Mouse (Mus musculus): ENCODE data around the gene Epb42. TPM values are rescaled to one million over a fixed set of nuclear protein-coding genes. Genes with fewer than 3 reads are reported as not detected.
"Not testable (repeated sequence)": the region's sequence is repeated elsewhere in the genome, so short reads cannot be mapped to it uniquely, and the experiment has no call there.

The Epb42 gene
- total and polyA plus RNA-seq, 2 experiments from 2014 or later: 0.06 TPM; not detected in 1

- Histone ChIP-seq H3K4me2 (ENCODE audit: low read depth) (no peak overlapping the region), H3K9me3 (ENCODE audit: low read length) (no peaks in the 10 kb centered on the region), H3K4me1 (ENCODE audit: insufficient read depth) (no peaks in the 10 kb centered on the region), H3K4me3 (ENCODE audit: low read depth, low read length) (no peak overlapping the region), H3K36me3 (ENCODE audit: insufficient read depth) (no peaks in the 10 kb centered on the region), H3K27me3 (ENCODE audit: insufficient read depth, low read length) (no peaks in the 10 kb centered on the region), H3K9ac (no peak overlapping the region), H3K27ac (ENCODE audit: low read depth, low read length) (no peak overlapping the region)
- TF ChIP-seq CTCF (IDR thresholded peaks at IDR 0.05; ENCODE audit: low read depth): no peak
- no peak for DNase-seq
- 88% methylated on average over 1 of the region's 1 CpGs for WGBS
- ATAC-seq: no peak
These were observed 2.5 kb upstream of the Epb42 start for GRCm38 (mm10) chr2:121039382-121039781.

DNA sequence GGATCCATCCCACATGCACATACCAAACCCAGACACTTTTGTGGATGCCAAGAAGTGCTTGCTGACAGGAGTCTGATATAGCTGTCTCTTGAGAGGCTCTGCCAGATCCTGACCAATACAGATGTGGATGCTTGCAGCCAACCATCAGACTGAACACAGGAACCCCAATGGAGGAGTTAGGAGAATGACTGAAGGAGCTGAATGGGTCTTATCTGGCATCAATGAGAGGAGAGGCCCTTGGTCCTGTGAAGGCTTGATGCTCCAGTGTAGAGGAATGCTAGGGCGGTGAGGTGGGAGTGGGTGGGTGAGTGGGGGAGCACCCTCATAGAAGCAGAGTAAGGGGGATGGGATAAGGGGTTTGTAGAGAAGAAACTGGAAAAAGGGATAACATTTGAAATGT is 2.0 kb upstream of the Epb42 start:
- not testable (repeated sequence) for H3K36me3 ChIP-seq (ENCODE audit: insufficient read depth); H3K9ac ChIP-seq; H3K4me2 ChIP-seq (ENCODE audit: low read depth); H3K9me3 ChIP-seq (ENCODE audit: low read length); ATAC-seq; H3K27ac ChIP-seq (ENCODE audit: low read depth, low read length); H3K27me3 ChIP-seq (ENCODE audit: insufficient read depth, low read length); H3K4me1 ChIP-seq (ENCODE audit: insufficient read depth); DNase-seq; H3K4me3 ChIP-seq (ENCODE audit: low read depth, low read length)
- WGBS: 100% methylated on average over 1 of the region's 1 CpGs

DNA sequence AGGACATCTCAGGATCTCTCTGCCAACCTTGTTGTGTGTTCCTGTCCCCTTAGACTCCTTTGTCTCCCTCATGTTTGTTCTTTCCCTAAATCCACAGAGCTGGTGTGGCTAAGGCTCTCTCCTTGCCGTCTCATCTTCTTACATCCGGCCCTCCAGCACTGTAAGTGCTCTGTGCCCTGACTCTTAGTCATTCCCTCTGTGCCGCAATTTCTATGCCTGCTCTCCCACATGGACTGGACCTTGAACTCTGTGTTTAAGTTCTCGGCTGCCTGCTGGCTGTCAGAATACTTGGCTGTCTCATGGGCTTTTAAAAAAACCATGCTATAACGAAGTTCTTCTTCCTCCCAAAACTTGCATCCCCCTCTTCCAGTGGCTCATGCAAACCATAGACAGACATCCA is 14.0 kb downstream of the Epb42 start:
- WGBS: 76% methylated on average over 5 of the region's 5 CpGs
- DNase-seq (no peak), ATAC-seq (no peak)
- no peak overlapping the region for H3K4me2 ChIP-seq (ENCODE audit: low read depth)
- H3K27me3 ChIP-seq (ENCODE audit: insufficient read depth, low read length): no peaks in the 10 kb centered on the region
- TF ChIP-seq CTCF (IDR thresholded peaks at IDR 0.05; ENCODE audit: low read depth): no peak
- peaks cover 1% of the 10 kb centered on the region; the same call in 1 of the 2 replicates for H3K36me3 ChIP-seq (ENCODE audit: insufficient read depth)
- H3K27ac ChIP-seq (ENCODE audit: low read depth, low read length): no peak overlapping the region
- no peaks in the 10 kb centered on the region for H3K9me3 ChIP-seq (ENCODE audit: low read length)
- H3K4me3 ChIP-seq (ENCODE audit: low read depth, low read length): no peak overlapping the region
- no peaks in the 10 kb centered on the region for H3K4me1 ChIP-seq (ENCODE audit: insufficient read depth)
- H3K9ac ChIP-seq: no peak overlapping the region

DNA sequence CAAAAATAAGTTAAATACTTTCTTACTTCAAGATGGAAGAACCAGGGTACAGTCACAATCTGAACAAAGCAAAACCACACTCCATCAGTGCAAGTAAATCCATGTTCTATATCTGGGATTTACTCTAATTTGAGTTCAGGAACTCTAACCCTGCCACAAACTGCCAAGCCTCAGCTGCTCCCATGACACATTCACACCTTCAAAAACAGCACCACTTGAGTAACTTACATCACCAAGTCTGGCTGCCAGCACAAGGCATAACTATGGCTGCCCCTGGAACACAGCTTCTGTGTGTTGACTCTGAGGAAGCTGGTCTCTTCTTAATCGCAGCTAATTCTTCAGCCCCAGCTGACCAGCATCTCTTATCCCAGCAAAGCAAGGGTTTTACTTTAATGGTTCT is 19.7 kb downstream of the Epb42 start:
- no peak for DNase-seq
- Histone ChIP-seq H3K9me3 (ENCODE audit: low read length) (no peaks in the 10 kb centered on the region), H3K27me3 (ENCODE audit: insufficient read depth, low read length) (no peaks in the 10 kb centered on the region), H3K4me3 (ENCODE audit: low read depth, low read length) (no peak overlapping the region), H3K36me3 (ENCODE audit: insufficient read depth) (peaks cover 38% of the 10 kb centered on the region), H3K4me2 (ENCODE audit: low read depth) (no peak overlapping the region), H3K9ac (no peak overlapping the region), H3K4me1 (ENCODE audit: insufficient read depth) (no peaks in the 10 kb centered on the region), H3K27ac (ENCODE audit: low read depth, low read length) (no peak overlapping the region)
- WGBS: 97% methylated on average over 1 of the region's 1 CpGs
- no peak for TF ChIP-seq CTCF (IDR thresholded peaks at IDR 0.05; ENCODE audit: low read depth)
- ATAC-seq: no peak

DNA sequence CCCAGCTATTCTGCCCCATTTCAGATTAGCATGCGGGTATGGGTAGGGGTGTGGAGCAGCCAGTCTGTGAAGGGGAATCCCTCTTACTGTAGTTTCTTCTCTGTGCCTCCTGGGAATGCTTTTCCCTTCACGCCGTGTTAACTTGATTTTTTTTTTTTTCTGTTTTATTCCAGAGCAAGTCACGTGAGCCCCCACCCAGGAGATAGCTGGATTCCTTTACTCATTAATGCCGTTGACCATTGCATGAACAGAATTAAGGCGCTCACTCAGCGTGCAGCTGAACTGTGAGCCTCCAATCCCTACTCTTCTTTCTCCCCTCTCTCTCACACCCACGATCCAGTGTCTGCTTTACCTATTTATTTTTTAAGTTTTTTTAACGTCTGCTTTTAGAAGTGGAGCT is 20.6 kb downstream of the Epb42 start:
- ATAC-seq (no peak), DNase-seq (no peak)
- Histone ChIP-seq H3K9ac (no peak overlapping the region), H3K27me3 (ENCODE audit: insufficient read depth, low read length) (no peaks in the 10 kb centered on the region), H3K4me1 (ENCODE audit: insufficient read depth) (no peaks in the 10 kb centered on the region), H3K9me3 (ENCODE audit: low read length) (no peaks in the 10 kb centered on the region), H3K27ac (ENCODE audit: low read depth, low read length) (no peak overlapping the region), H3K4me2 (ENCODE audit: low read depth) (no peak overlapping the region), H3K36me3 (ENCODE audit: insufficient read depth) (peaks cover 47% of the 10 kb centered on the region), H3K4me3 (ENCODE audit: low read depth, low read length) (no peak overlapping the region)
- no peak for TF ChIP-seq CTCF (IDR thresholded peaks at IDR 0.05; ENCODE audit: low read depth)
- WGBS: 86% methylated on average over 9 of the region's 9 CpGs

DNA sequence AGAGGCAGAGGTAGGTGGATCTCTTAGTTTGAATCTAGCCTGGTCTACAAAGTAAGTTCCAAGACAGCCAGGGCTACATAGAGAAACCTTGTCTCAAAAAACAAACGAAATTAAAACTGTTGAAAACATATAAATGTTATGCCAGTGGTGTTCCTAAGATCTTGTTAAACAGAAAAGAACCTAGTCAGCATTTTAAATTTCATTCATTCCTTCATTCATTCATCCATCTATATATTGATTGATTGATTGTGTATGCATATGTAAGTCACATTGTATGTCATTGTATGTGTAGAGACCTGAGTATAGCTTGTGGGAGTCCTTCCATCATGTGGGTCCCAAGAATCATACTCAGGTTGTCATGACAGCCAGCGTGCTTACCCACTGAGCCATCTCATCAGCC is 21.4 kb downstream of the Epb42 start:
- H3K27me3 ChIP-seq (ENCODE audit: insufficient read depth, low read length): no peaks in the 10 kb centered on the region
- H3K4me1 ChIP-seq (ENCODE audit: insufficient read depth): no peaks in the 10 kb centered on the region
- 84% methylated on average over 2 of the region's 2 CpGs for WGBS
- no peak overlapping the region for H3K9ac ChIP-seq
- peaks cover 51% of the 10 kb centered on the region for H3K36me3 ChIP-seq (ENCODE audit: insufficient read depth)
- no peak overlapping the region for H3K4me3 ChIP-seq (ENCODE audit: low read depth, low read length)
- ATAC-seq (no peak), DNase-seq (no peak)
- H3K4me2 ChIP-seq (ENCODE audit: low read depth): no peak overlapping the region
- no peak overlapping the region for H3K27ac ChIP-seq (ENCODE audit: low read depth, low read length)
- TF ChIP-seq CTCF (IDR thresholded peaks at IDR 0.05; ENCODE audit: low read depth): no peak
- no peaks in the 10 kb centered on the region for H3K9me3 ChIP-seq (ENCODE audit: low read length)

DNA sequence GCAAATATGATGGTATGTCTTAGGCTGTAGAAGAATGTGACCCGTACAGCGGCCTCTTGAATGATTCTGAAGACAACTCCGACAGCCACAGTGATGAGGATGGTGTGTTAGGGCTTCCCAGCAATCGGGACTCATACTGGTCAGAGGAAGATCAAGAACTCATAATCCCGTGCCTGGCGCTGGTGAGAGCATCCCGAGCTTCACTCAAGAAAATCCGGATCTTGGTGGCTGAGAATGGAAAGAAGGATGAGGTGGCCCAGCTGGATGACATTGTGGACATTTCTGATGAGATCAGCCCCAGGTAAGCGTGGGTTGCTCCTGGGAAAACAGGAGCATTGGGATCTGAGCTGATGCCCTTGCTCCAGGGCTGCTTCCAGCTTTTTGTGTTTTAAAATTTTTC is 24.2 kb downstream of the Epb42 start:
- no peak for ATAC-seq

More for the DNA sequence above, 24.2 kb downstream of the Epb42 start:
- no peak overlapping the region for H3K4me3 ChIP-seq (ENCODE audit: low read depth, low read length)
- no peaks in the 10 kb centered on the region for H3K27me3 ChIP-seq (ENCODE audit: insufficient read depth, low read length)
- peaks cover 6% of the 10 kb centered on the region; the same call in 1 of the 2 replicates for H3K4me1 ChIP-seq (ENCODE audit: insufficient read depth)
- no peak overlapping the region for H3K27ac ChIP-seq (ENCODE audit: low read depth, low read length)
- no peak for DNase-seq
- peaks cover 48% of the 10 kb centered on the region for H3K36me3 ChIP-seq (ENCODE audit: insufficient read depth)
- TF ChIP-seq CTCF (IDR thresholded peaks at IDR 0.05; ENCODE audit: low read depth): no peak
- H3K9ac ChIP-seq: no peak overlapping the region
- no peaks in the 10 kb centered on the region for H3K9me3 ChIP-seq (ENCODE audit: low read length)
- no peak overlapping the region for H3K4me2 ChIP-seq (ENCODE audit: low read depth)
- 93% methylated on average over 9 of the region's 9 CpGs for WGBS
